Mouse (Mus musculus) hindbrain, embryonic 16.5 days (tissue): ENCODE results near the gene Dhx9. TPM values are rescaled to one million over a fixed set of nuclear protein-coding genes. Genes with fewer than 3 reads are reported as not detected.

ENCODE experiments used
- ATAC-seq: fragments of 200-750 bp; cut with Nextera tagmentation; 2 replicates; pipeline ENCODE4 v1.8.0; 2017; ENCODE audit warnings: moderate TSS enrichment, moderate library complexity
- H3K27ac ChIP-seq: fragments of 300-500 bp; sonication (generic); 2 replicates; pipeline ENCODE4 v1.5.1; 2014; ENCODE audit warnings: low read depth, mild to moderate bottlenecking, control low read depth, low read length, moderate library complexity
- H3K27me3 ChIP-seq: fragments of 300-500 bp; sonication (generic); replicated peaks from 2 replicates; pipeline ENCODE4 v1.6.1; 2014; ENCODE audit warnings: low read length; ENCODE audit not compliant: control insufficient read depth, insufficient read depth
- H3K36me3 ChIP-seq: fragments of 300-500 bp; sonication (generic); 2 replicates; pipeline ENCODE4 v1.6.1; 2014; ENCODE audit warnings: mild to moderate bottlenecking, low read length, moderate library complexity, mixed read lengths; ENCODE audit not compliant: control insufficient read depth, insufficient read depth
- H3K4me1 ChIP-seq: fragments of 300-500 bp; sonication (generic); 2 replicates; pipeline ENCODE4 v1.6.1; 2014; ENCODE audit warnings: low read depth, low read length; ENCODE audit not compliant: control insufficient read depth, insufficient read depth
- H3K4me2 ChIP-seq: fragments of 300-500 bp; sonication (generic); 2 replicates; pipeline ENCODE4 v1.6.1; 2014; ENCODE audit warnings: mild to moderate bottlenecking, low read length, control low read depth, moderate library complexity
- H3K4me3 ChIP-seq: fragments of 300-500 bp; sonication (generic); 2 replicates; pipeline ENCODE4 v1.5.1; 2014; ENCODE audit warnings: mild to moderate bottlenecking, low read length, control low read depth, moderate library complexity
- H3K9ac ChIP-seq: fragments of 300-500 bp; sonication (generic); 2 replicates; pipeline ENCODE4 v1.6.1; 2014; ENCODE audit warnings: low read depth, mild to moderate bottlenecking, control low read depth, low read length, moderate library complexity
- H3K9me3 ChIP-seq: fragments of 300-500 bp; sonication (generic); 2 replicates; pipeline ENCODE4 v1.6.1; 2014; ENCODE audit warnings: mild to moderate bottlenecking, low read length, moderate library complexity; ENCODE audit not compliant: control insufficient read depth
- WGBS: fragments of 180-500 bp; shearing (Covaris S2); extraction: QIAGEN DNeasy Blood & Tissue Kit; methylation state at CpG from one replicate; pipeline ENCODE4 v1.1.7; 2014; 5-methylcytosine and 5-hydroxymethylcytosine counted together
- polyA plus RNA-seq: library from polyadenylated mRNA; unstranded; fragments of >200 nt; fragmentation: Nextera tagmentation; extraction: Ambion mirVana; gene quantifications from 2 replicates; pipeline ENCODE4 v1.2.1, GENCODE M21; 2015

Gene Dhx9
- polyA plus RNA-seq, 1 experiment from 2014 or later = 22.2 TPM

DNA sequence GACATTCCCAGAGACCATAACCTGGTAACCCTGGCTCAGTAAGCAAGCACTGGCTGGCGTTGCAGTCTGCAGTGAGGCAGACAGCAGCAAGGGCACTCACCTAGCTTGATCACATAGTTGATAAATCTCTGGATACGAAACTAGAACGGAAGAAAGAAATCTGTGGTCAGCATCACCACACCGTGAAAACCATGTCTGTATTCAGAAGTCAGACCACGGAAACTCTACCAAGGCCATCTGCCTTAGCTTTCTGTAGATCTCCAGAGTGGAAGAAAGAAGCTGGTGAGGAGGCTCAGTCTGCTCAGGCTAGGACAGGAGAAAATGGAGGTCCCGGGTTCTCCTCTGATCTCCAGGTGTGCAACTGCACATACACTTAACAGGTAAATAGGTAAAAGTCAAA is 21.6 kb upstream of the Dhx9 start:
- no peaks in the 10 kb centered on the region for H3K27me3 ChIP-seq
- H3K9me3 ChIP-seq = no peaks in the 10 kb centered on the region
- no peak overlapping the region for H3K27ac ChIP-seq
- WGBS = 88% methylated on average over 6 of the region's 6 CpGs
- no peaks in the 10 kb centered on the region for H3K36me3 ChIP-seq
- no peak overlapping the region for H3K4me2 ChIP-seq
- H3K9ac ChIP-seq = no peak overlapping the region
- H3K4me3 ChIP-seq = no peak overlapping the region
- ATAC-seq = no peak
- no peaks in the 10 kb centered on the region for H3K4me1 ChIP-seq

DNA sequence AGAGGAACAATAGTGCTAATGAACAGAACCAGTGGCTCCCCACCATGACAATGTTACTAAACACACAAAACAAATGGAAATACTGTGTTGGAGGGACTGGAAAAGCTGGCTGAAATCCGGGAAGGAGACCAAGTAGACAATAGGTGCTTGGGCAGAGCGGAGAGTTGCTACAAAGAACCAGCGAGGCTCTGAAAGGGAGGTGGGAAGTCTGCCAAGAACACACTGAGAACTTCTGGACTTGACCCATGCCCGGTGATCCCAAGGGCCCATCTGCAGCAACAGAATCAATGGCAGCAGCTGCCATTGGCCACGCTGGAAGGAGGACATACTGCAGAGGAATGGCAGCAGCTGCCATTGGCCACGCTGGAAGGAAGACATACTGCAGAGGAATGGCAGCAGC is 18.8 kb upstream of the Dhx9 start:
- Histone ChIP-seq H3K27ac (no peak overlapping the region), H3K4me2 (no peak overlapping the region), H3K9me3 (no peaks in the 10 kb centered on the region), H3K36me3 (no peaks in the 10 kb centered on the region), H3K4me3 (no peak overlapping the region), H3K27me3 (no peaks in the 10 kb centered on the region), H3K4me1 (no peaks in the 10 kb centered on the region), H3K9ac (no peak overlapping the region)
- ATAC-seq = peak; percentile 50; the same call in 1 of the 2 replicates
- 43% methylated on average over 5 of the region's 6 CpGs for WGBS

DNA sequence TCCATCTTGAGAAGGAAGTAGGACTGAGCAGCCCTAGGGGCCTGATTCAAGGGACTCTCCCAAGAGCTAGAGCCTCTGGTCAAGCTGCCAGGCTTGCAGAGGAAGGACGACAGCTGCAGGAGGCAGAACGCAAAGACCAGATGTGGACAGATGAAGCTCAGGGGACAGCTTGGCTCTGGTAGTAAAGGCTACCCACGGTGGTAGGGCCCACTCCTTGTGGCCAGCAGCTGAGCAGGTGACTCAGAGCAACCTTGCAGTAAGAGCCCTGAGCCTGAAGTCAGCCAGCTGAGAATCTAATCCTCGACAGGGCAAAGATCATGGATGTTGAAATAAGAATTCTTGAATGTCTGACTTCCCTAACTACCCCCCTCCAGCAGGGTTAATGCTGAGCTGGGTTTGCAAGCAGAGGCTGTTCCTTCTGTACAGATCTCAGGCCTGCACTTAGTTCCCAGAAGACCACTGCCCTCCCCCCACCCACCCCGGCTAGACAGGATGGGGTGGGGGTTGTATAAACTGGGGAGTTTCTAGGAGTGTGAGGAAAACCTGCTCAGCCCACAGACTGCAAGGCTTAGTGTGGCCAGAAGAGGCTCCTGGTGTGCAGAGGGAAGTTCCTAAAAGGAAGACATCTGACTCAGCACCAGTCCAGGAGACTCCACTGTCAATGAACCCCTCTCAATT is 14.3 kb upstream of the Dhx9 start:
- no peaks in the 10 kb centered on the region for H3K36me3 ChIP-seq
- H3K9me3 ChIP-seq = no peaks in the 10 kb centered on the region
- 58% methylated on average over 5 of the region's 5 CpGs for WGBS
- H3K9ac ChIP-seq = no peak overlapping the region
- no peak overlapping the region for H3K4me3 ChIP-seq
- no peak for ATAC-seq
- H3K27me3 ChIP-seq = no peaks in the 10 kb centered on the region
- no peak overlapping the region for H3K27ac ChIP-seq
- no peaks in the 10 kb centered on the region for H3K4me1 ChIP-seq
- no peak overlapping the region for H3K4me2 ChIP-seq

DNA sequence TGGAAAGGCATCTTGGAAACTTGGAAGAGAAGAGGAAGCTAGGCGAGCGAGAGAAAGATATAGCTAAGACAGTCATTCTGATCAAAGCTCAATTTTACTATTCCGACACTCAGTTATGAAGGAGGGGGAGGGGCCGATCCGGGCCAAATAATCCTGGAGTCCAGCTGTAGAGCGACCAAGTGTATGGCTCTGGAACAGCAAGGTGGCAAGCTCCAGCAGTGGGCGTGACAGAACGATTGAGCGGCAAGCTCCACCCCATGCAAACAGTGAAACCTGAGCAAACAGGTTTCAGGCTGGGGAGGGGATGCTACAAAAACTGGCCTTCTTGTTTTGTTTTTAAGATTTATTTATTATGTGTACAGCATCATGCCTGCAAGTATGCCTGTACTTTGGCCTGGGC is 12.6 kb upstream of the Dhx9 start:
- no peaks in the 10 kb centered on the region for H3K27me3 ChIP-seq
- no peaks in the 10 kb centered on the region for H3K4me1 ChIP-seq
- no peak for ATAC-seq
- no peak overlapping the region for H3K4me3 ChIP-seq
- no peaks in the 10 kb centered on the region for H3K36me3 ChIP-seq
- WGBS = 93% methylated on average over 9 of the region's 9 CpGs
- no peaks in the 10 kb centered on the region for H3K9me3 ChIP-seq
- H3K9ac ChIP-seq = no peak overlapping the region
- no peak overlapping the region for H3K4me2 ChIP-seq
- no peak overlapping the region for H3K27ac ChIP-seq

DNA sequence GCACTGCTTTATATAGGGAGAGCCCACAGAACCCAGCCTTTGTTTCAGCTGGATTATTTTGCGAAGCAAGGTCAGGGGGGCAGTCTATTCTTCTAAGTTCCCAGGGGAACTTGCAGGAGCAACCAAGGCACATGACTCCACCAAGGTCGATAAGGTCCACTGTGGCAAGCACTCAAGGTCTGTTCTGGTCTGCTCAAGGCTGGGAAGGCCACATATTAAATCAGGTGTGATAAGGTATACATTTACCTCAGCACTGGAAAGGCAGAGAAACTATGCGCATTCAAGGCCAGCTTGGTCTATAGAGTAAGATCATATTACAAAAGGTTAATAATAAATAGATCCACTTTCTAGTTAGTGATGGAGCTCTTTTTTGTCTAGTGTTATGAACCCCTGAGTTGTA is 8.6 kb upstream of the Dhx9 start:
- H3K4me3 ChIP-seq = no peak overlapping the region
- H3K27me3 ChIP-seq = no peaks in the 10 kb centered on the region
- H3K4me2 ChIP-seq = no peak overlapping the region
- WGBS = 79% methylated on average over 3 of the region's 3 CpGs
- H3K27ac ChIP-seq = no peak overlapping the region
- H3K4me1 ChIP-seq = no peaks in the 10 kb centered on the region
- no peak for ATAC-seq
- no peaks in the 10 kb centered on the region for H3K36me3 ChIP-seq
- H3K9ac ChIP-seq = no peak overlapping the region
- H3K9me3 ChIP-seq = no peaks in the 10 kb centered on the region

DNA sequence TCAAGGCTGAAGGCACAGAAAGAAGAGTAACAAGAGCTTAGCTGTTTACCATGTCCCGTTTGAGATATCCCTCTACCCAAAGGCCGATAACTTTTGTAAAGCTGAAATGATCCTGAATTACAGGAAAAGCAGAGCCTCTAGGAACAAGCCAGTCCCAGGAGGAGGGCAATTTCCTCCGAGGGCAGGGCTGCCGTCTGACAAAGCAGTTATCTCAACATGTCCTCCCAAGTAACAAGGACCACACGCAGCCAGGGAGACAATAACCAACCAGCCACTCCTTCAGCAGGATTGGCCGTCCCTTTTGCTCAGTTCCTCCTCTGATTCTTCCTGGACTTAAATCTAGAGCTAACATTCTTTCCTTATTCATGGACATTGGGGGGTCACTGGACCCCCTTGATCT is 6.5 kb upstream of the Dhx9 start:
- ATAC-seq = no peak
- H3K9me3 ChIP-seq = no peaks in the 10 kb centered on the region
- no peak overlapping the region for H3K4me3 ChIP-seq
- no peak overlapping the region for H3K9ac ChIP-seq
- H3K36me3 ChIP-seq = no peaks in the 10 kb centered on the region
- no peaks in the 10 kb centered on the region for H3K4me1 ChIP-seq
- H3K27ac ChIP-seq = no peak overlapping the region
- H3K4me2 ChIP-seq = no peak overlapping the region
- whole genome bisulfite sequencing = 22% methylated on average over 6 of the region's 6 CpGs
- no peaks in the 10 kb centered on the region for H3K27me3 ChIP-seq

DNA sequence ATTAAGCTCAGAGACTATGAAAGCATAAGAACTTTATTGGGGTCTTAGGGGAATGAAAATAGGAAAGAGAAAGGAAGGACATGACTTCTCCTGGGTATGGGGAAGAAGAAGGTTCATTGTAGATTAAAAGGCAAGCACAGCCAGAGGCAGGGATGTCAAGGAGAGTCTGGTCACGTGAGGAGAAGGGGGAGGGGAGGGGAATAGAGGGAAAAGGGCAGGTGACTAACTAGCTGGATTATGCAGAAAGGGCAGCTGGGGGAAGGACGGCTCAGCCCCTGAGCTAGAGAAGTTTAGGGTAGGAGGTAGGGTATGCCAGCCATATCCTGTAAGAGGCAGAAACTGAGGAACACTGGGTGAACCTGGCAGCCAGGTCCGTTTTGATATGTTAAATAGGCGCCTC is 5.9 kb upstream of the Dhx9 start:
- no peaks in the 10 kb centered on the region for H3K9me3 ChIP-seq
- no peak for ATAC-seq
- no peaks in the 10 kb centered on the region for H3K36me3 ChIP-seq
- no peak overlapping the region for H3K27ac ChIP-seq
- no peak overlapping the region for H3K4me2 ChIP-seq
- 30% methylated on average over 4 of the region's 4 CpGs for WGBS
- no peak overlapping the region for H3K9ac ChIP-seq
- H3K27me3 ChIP-seq = no peaks in the 10 kb centered on the region
- no peak overlapping the region for H3K4me3 ChIP-seq
- H3K4me1 ChIP-seq = no peaks in the 10 kb centered on the region

DNA sequence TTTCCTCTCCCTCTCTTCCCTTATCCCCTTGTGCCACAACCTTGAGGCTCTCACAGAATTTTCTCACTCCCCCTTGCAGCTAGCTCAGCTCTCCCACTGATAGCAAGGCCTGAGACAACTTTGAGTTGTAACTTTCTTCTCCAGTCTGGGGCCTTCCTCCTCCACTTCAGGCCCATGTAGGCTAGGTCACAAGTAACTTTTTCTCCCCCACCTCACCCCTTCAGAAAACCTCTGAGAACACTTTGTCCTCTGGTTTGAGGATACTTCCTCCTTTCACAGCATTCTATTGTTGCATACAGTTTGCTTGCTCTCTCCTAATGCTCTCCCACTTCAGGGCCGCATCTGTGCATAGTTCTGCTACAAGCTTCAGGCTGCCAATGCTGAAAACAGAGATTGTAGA is 4.4 kb upstream of the Dhx9 start:
- no peak for ATAC-seq
- WGBS = 97% methylated on average over 1 of the region's 1 CpGs

DNA sequence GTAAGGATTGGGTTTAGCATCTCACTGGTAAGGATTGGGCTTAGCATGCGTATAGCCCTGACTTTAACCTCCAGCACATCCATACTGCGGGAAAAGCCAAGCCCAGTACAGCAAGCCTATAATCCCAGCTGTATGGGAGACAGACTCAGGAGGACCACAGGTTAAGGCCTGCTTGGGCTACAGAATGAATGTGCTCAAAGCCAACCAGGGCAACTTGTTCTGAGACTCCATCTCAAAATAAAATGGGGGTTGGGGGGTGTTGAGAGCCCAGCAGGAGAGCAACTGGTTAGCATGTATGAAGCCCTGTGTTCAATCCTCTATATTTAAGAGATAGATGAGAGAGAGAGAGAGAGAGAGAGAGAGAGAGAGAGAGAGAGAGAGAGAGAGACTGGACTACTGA is 3.9 kb upstream of the Dhx9 start:
- Histone ChIP-seq H3K4me3 (no peak overlapping the region), H3K36me3 (no peaks in the 10 kb centered on the region), H3K9me3 (no peaks in the 10 kb centered on the region), H3K9ac (no peak overlapping the region), H3K4me1 (no peaks in the 10 kb centered on the region), H3K4me2 (no peak overlapping the region), H3K27ac (no peak overlapping the region), H3K27me3 (no peaks in the 10 kb centered on the region)
- no peak for ATAC-seq
- 86% methylated on average over 2 of the region's 2 CpGs for WGBS

More for the DNA sequence above, 4.4 kb upstream of the Dhx9 start:
- Histone ChIP-seq H3K27ac (no peak overlapping the region), H3K9ac (no peak overlapping the region), H3K4me3 (no peak overlapping the region), H3K4me1 (no peaks in the 10 kb centered on the region), H3K27me3 (no peaks in the 10 kb centered on the region), H3K36me3 (no peaks in the 10 kb centered on the region), H3K9me3 (no peaks in the 10 kb centered on the region), H3K4me2 (no peak overlapping the region)

DNA sequence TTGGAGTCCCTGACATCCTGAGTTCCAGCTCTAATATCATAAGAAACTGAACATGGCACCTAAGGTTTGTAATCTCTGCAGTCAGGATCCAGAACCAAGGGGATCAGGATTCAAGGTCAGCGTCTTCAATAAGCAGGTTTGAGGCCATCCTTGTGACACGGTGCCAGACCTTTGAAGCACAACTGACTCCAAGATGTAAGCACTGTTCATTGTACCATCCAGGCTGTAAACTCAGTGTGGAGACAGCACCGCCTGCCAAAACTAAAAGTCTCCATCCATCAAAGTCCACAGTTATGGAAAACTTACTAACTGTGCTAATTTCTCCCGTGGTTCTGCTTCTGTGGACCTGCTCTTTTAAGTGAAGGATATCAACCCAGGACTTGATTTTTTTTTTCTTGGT is 2.5 kb upstream of the Dhx9 start:
- 84% methylated on average over 4 of the region's 4 CpGs for WGBS
- Histone ChIP-seq H3K36me3 (no peaks in the 10 kb centered on the region), H3K4me2 (no peak overlapping the region), H3K4me1 (peaks cover 11% of the 10 kb centered on the region), H3K27ac (no peak overlapping the region), H3K9ac (no peak overlapping the region), H3K27me3 (no peaks in the 10 kb centered on the region), H3K4me3 (no peak overlapping the region), H3K9me3 (no peaks in the 10 kb centered on the region)
- no peak for ATAC-seq
